Mouse (Mus musculus) monocyte, adult 2 months (primary cell): Measurements from ENCODE around the gene 4930447C04Rik.

Experiments used
- DNase-seq, 2 experiments: peaks; one replicate each; pipeline ENCODE4 v3.0.0; 2022; ENCODE audit warnings: low spot score in 2 of 2, low read depth in 1 of 2

Gene 4930447C04Rik

GRCm38 (mm10) chr12:72940071-72940821, at the start of gene 4930447C04Rik:
TSS of gene 4930447C04Rik (minus strand) at chr12:72940774.
- DNase-seq, result no peak

- DNase-seq, result no peak
These were observed 42.7 kb upstream of the 4930447C04Rik start for GRCm38 (mm10) chr12:72983071-72983857.

GRCm38 (mm10) chr12:72982616-72983015, 42.0 kb upstream of the 4930447C04Rik start:
- no peak for DNase-seq

- no peak for DNase-seq
These were observed 38.7 kb upstream of the 4930447C04Rik start for GRCm38 (mm10) chr12:72979236-72979635.

DNA sequence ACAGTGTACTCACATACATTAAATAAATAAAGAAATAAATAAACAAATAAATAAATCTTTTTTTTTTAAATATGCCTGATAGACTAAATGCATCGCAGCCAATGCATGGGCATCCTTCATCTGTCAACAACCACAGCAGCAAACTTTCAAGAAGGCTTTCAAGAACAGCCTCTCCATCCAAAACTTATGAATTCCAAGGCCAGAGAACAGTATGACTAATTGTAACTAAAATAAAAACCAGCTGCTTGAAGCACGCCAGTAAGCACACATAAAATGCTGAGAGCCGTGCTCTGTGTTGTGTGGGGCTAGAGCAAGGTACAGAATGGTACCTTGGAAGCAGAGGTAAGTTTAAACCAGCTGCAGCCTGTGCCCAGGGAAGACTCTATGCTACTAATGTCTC, 37.3 kb upstream of the 4930447C04Rik start:
- no peak for DNase-seq

DNA sequence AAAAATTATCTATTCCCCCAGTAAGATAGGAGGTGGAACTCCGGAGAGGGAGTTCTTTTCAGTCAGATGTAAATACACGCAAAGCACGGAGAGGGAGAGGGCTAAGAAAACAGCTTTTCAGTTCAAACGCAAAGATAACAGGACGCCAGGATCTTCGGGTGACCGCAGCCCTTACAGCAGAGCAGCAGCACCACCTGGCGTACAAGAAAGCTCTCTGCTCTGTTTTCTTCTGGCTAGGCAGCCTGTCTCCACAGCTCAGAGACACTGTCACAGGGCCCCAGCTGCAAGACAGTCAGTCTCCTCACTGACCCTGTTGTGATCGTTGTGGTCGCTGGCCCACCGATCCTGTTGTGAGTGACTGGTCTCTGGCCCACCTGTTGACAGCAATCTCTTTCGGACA, 36.1 kb upstream of the 4930447C04Rik start:
- no peak for DNase-seq

GRCm38 (mm10) chr12:72976172-72976571, 35.6 kb upstream of the 4930447C04Rik start:
- DNase-seq, result no peak

GRCm38 (mm10) chr12:72973161-72973560, 32.6 kb upstream of the 4930447C04Rik start:
- no peak for DNase-seq

- no peak for DNase-seq
These were observed 30.0 kb upstream of the 4930447C04Rik start for GRCm38 (mm10) chr12:72970620-72971019.

DNA sequence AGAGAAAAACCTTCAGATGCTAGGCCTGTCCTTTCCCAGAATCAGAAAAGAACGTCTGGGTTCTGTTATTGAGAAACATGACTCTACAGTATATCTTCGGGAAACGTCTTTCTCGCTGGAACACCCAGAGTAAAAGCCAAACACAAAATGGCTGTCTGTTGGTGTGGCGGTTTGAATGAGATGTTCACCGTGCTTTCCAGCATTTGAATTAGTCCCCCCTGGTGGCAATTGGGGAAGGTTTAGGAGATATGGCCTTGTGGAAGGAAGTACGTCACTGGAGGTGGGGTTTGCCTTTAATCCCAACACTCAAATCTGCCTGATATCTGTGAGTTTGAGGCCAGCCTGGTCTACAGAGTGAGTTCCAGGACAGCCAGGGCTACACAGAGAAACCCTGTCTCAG, 27.0 kb upstream of the 4930447C04Rik start:
- no peak for DNase-seq

DNA sequence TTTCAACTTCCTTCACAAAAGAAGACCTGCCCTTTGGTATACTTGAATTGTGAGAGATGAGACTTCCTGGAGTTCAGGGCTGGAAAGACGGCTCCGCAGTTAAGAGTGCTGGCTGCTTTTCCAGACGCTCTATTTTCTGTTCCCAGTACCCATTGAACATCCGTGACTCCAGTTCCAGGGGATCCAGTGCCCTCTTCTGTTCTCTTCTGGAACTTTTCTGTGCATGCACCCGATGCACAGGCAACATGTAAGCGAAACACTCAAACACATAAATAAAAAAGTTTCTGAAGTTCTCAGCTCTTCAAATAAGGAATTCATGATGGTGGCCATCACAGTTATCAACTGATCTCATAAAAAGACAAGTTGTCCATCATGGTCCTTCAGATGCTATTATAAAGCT, 22.2 kb upstream of the 4930447C04Rik start:
- no peak for DNase-seq

DNA sequence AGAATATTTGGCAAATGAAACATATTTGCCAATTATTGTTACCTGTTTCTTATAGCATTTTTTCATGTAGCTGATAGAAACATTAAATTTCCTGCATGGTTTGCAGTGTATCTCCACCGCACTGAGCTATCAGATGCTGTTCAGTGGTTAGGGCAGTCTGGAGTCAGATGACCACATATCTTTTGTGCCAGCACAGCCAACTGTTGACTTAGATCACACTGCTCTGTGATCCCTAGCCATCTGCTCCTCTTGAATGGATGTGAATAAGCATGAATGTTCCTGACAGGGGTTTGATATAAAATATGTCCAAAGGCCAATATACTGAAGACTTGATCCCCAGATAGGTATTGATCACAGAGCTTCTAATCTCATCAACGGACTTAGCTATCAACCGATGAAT, 17.9 kb upstream of the 4930447C04Rik start:
- DNase-seq, result no peak

DNA sequence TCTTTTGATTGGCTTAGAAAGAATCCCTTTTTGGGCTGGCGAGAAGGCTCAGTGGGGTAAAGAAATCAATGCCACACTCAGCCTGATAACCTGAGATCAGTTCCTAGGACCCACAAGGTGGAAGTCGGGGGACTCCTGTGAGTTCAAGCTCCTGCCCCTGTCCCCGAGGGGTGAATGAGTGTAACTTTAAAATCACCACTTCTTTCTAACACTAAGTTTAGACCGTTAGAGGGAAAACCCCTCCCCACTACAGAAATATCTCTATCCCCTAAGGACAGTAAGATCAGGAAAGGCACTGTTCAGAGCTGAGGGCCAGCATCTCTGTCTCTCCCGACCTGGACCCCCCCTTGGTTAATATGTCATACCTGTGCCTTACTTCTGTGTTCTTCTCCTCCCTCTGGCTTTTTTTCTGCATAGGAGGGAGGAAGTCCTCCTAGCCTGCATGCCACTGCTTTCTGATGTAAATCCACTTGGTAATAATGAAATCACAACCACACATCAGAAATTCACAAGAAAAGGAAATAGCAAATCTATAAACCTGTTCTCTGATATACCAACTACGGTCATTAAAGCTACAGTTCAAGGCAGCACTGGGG, 17.4 kb upstream of the 4930447C04Rik start:
- DNase-seq, result no peak

DNA sequence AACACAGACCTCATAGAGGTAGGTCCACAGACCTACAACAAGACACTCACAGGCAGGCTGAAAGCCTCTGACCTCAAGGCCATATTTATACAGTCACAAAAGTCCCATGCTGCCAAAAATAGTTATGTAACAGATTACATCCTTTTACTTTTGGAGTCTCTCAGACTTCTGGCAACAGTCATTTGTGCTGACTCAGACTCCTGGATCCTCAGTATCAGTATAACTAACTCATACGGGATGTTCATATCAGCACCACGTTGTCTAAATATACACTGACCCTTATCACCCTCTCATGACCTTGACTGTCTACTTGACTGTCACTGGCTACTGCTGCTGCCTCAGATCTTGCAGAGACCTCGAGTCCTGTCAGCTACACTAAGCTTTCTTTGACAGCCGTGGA, 14.3 kb upstream of the 4930447C04Rik start:
- DNase-seq, result no peak

DNA sequence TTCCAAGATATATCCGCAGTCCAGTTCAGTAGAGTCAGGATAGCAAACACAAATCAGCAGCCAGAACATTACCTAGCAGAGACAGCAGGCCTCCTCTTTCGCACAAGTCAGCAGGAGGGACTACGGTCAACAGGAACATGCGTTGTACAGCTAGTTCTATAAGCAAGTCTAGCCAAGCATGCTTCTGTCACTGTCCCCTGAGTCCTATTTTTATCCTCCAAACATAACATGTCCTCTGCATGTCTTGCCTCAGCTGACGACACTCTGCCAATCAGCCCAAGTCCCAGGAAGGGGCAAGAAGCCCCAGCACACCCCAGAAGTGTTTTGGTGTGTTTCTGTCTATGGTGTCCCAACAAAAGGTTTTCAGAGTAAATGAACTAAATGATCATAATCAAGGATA, 13.3 kb upstream of the 4930447C04Rik start:
- DNase-seq, result no peak

DNA sequence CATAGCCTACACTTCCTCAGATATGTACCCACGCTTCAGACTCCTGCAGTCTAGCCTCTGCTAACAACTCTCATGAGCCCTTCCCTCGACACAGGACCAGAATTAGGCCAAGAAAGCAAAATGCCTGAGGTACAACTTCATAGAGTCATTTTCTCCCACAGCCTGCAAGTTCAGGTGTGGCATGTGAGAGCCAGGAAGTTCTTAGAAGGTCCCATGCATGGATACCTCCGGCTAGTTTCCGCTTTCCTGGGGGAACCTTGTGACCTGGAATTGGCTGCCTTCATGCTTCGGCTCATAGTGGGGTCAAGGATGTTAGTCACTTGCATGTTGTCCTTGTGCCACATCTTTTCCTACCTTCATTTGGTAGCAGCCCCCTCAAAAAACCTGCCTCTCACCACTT, 12.5 kb upstream of the 4930447C04Rik start:
- no peak for DNase-seq

DNA sequence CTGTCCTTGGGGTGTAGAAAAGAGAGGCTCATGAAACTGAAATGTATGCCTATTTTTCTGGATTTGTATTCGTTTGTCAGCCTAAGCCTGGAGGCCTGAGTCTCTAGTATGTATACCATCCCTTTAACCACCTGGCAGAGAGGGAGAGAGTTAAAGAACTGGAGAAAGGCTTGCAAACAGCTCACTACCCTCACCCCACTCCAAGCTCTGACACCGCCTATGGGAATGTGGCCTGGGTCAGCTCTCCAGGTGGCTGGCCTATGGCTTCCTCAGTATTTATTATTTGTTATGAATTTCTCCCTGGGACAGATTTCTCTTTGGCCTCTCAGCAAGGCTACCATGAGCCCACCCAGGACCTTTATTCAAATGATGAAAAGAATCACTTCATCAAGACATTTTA, 6.8 kb upstream of the 4930447C04Rik start:
- no peak for DNase-seq

- no peak for DNase-seq
These were observed 6.2 kb upstream of the 4930447C04Rik start for GRCm38 (mm10) chr12:72946805-72947204.

- no peak for DNase-seq
These were observed 5.5 kb upstream of the 4930447C04Rik start for GRCm38 (mm10) chr12:72946064-72946395.

GRCm38 (mm10) chr12:72945301-72946063, 4.9 kb upstream of the 4930447C04Rik start:
- DNase-seq, result no peak

DNA sequence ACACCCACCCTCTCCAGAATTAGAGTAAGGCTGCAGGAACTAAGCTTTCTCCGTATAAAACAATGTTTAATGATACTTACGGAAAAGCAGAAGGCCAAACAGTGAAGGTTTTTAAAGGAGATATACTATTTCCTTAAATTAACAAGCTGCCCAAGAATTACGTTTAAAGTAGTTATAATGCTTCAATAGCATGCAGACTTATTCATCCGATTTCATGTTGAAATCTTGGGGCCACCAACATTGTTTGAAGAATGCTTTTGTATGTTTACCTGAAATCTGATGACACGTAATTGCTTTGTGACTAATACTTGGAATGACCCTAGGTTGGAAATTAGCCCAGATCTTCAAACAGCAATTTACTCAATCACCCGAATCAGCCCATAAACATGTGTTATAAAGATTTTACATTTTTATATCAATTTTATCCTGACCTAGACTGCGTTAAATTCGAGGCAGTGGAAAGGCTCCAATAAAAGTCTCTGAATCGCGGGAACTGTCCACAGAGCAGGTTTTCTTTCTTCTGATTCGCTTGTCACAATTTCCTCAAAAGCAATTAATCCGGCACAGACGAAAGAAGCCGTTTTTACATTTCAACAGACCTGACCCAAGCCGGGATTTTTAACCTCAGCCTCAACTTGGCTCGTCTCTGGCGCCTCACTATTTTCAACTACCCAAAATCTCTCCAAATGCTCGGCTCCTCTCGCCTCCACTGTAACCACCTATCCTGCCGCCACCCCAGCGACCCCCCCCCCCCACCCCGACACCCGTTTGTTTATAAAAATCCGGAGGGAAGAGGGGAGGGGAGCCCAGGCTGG, 4.0 kb upstream of the 4930447C04Rik start:
- DNase-seq, result no peak
